Mouse (Mus musculus): ENCODE results near the gene 4930432M17Rik. TPM values are rescaled to one million over a fixed set of nuclear protein-coding genes. Genes with fewer than 3 reads are reported as not detected.

4930432M17Rik gene
- total and polyA plus RNA-seq, 3 experiments, result not detected

DNA sequence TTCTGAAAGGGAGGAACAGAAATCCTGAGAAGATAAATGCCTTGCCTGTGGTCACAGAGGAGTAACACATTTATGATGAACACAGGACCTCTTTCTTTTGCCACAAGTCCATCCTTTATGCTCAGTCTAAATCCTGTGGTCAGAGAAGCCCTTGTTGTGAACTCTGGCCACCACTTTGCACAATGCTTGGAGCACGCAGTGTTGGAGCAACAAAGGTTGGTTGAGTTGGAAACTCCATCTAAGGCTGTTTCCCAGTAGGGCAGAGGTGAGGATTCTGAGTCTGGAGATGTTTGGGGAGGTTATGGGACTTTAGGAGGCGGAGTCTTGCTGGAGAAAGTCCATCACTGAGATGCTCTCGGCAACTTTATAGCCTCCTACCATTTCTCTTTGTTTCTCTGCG lies 36.5 kb downstream of the 4930432M17Rik start:
- in situ Hi-C loops (cut with MboI; ENCODE audit: low pct_ligation_motif_present, low pct_unique_long_range_greater_than_20kb, low sequenced_read_pairs), result loop anchor here (25.0 kb wide), 1 partner anchor 395 kb away; no protein-coding TSS in a partner anchor
- dilution Hi-C loops (cut with MboI; ENCODE audit: extremely low pct_ligation_motif_present, extremely low pct_unique_long_range_greater_than_20kb, low sequenced_read_pairs), result no loop called here

DNA sequence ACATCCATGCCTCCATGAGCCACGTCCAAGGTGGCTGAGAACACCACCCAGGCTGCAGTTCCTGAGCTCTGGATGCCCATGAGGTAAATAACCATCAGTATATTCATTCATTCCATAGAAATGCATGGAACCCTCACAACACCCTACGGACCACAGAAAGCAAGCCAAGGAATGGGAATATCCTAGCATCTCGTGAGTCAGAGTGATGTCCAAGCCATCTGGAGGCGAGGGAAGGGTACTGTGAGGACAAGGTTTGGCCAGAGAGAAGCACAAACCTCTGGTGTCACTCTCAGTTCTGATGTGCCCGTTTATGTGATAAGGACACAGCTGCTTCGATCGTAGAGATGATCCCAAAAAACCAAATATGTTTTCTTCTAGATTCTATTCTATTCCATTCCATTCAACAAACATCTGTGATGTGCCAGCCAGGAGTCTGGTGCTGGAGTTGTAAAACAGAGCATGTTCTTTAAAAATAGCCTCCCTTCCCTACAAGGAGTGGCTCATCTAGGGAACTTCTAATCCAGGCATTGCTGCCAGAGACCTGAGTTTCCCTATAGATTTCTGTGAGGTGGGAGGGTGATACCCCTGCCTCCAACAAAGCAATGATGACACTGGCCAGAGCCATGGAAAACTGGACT lies 40.5 kb downstream of the 4930432M17Rik start:
- H3K4me1 ChIP-seq (ENCODE audit: control insufficient read depth in 1 of 2, insufficient read depth in 2 of 2), result no peaks in the 10 kb centered on the region
- dilution Hi-C loops (cut with MboI; ENCODE audit: extremely low pct_ligation_motif_present, extremely low pct_unique_long_range_greater_than_20kb, low sequenced_read_pairs), result no loop called here
- no peak overlapping the region for H3K9ac ChIP-seq (ENCODE audit: insufficient read depth, low read depth)
- H3K4me3 ChIP-seq (replicated peaks in 1 of 3; ENCODE audit: low read depth in 2 of 3, low read length in 2 of 3, poor library complexity in 1 of 3), result no peak overlapping the region
- no peak for DNase-seq (ENCODE audit: extremely low read depth)
- no peaks in the 10 kb centered on the region for H3K27me3 ChIP-seq (replicated peaks)
- no peaks in the 10 kb centered on the region for H3K36me3 ChIP-seq (replicated peaks in 1 of 2; ENCODE audit: control insufficient read depth in 1 of 2, insufficient read depth in 1 of 2, low read length in 1 of 2)
- H3K27ac ChIP-seq (ENCODE audit: insufficient read depth, low read depth), result no peak overlapping the region
- in situ Hi-C loops (cut with MboI; ENCODE audit: low pct_ligation_motif_present, low pct_unique_long_range_greater_than_20kb, low sequenced_read_pairs), result loop anchor here (25.0 kb wide), 1 partner anchor 399 kb away; no protein-coding TSS in a partner anchor
- no peaks in the 10 kb centered on the region for H3K79me2 ChIP-seq (replicated peaks; ENCODE audit: control insufficient read depth, extremely low read depth, insufficient read depth, poor library complexity, severe bottlenecking)
- TF ChIP-seq USF2 (conservative IDR thresholded peaks at IDR 0.05; ENCODE audit: low read depth, low read length), result no peak
- no peak for TF ChIP-seq CHD2 (IDR thresholded peaks at IDR 0.05; ENCODE audit: low read length)
- TF ChIP-seq SMC3 (IDR thresholded peaks at IDR 0.05; ENCODE audit: low read depth, low read length), result no peak
- TF ChIP-seq POLR2A (IDR thresholded peaks at IDR 0.05; ENCODE audit: low read depth, low read length), result no peak
- no peak for TF ChIP-seq ELF1 (IDR thresholded peaks at IDR 0.05; ENCODE audit: low read depth, low read length)
- no peak for TF ChIP-seq MAFK (IDR thresholded peaks at IDR 0.05; ENCODE audit: insufficient replicate concordance, low read length)
- TF ChIP-seq RCOR1 (conservative IDR thresholded peaks at IDR 0.05; ENCODE audit: low read depth, low read length), result no peak
- no peak for TF ChIP-seq ETS1 (conservative IDR thresholded peaks at IDR 0.05; ENCODE audit: low read depth, low read length)
- no peak for TF ChIP-seq TCF12 (IDR thresholded peaks at IDR 0.05; ENCODE audit: low read depth, low read length)
- no peak for TF ChIP-seq ZMIZ1 (IDR thresholded peaks at IDR 0.05; ENCODE audit: low read depth, low read length)
- TF ChIP-seq KAT2A (IDR thresholded peaks at IDR 0.05; ENCODE audit: insufficient replicate concordance, low read length), result no peak
- TF ChIP-seq IRF4 (IDR thresholded peaks at IDR 0.05; ENCODE audit: low read depth, low read length), result no peak
- no peaks in the 10 kb centered on the region for H3K9me3 ChIP-seq (replicated peaks; ENCODE audit: low read length)
- H3K4me2 ChIP-seq (ENCODE audit: insufficient read depth, low read depth, poor library complexity, severe bottlenecking), result no peak overlapping the region

More for the DNA sequence above, 36.5 kb downstream of the 4930432M17Rik start:
- Histone ChIP-seq H3K4me1 (ENCODE audit: control insufficient read depth in 1 of 2, insufficient read depth in 2 of 2) (peaks cover 2 to 8% of the 10 kb centered on the region in 2 experiments; a peak in 2 of 4 replicates), H3K36me3 (replicated peaks in 1 of 2; ENCODE audit: control insufficient read depth in 1 of 2, insufficient read depth in 1 of 2, low read length in 1 of 2) (no peaks in the 10 kb centered on the region), H3K4me3 (replicated peaks in 1 of 3; ENCODE audit: low read depth in 2 of 3, low read length in 2 of 3, poor library complexity in 1 of 3) (no peak overlapping the region), H3K9me3 (replicated peaks; ENCODE audit: low read length) (no peaks in the 10 kb centered on the region), H3K4me2 (ENCODE audit: insufficient read depth, low read depth, poor library complexity, severe bottlenecking) (no peak overlapping the region), H3K9ac (ENCODE audit: insufficient read depth, low read depth) (no peak overlapping the region), H3K27me3 (replicated peaks) (no peaks in the 10 kb centered on the region), H3K27ac (ENCODE audit: insufficient read depth, low read depth) (no peak overlapping the region), H3K79me2 (replicated peaks; ENCODE audit: control insufficient read depth, extremely low read depth, insufficient read depth, poor library complexity, severe bottlenecking) (no peaks in the 10 kb centered on the region)
- DNase-seq (ENCODE audit: extremely low read depth), result no peak
- no peak for TF ChIP-seq GABPA (IDR thresholded peaks at IDR 0.05; ENCODE audit: insufficient replicate concordance, low read depth, low read length)
- no peak for TF ChIP-seq ETS1 (conservative IDR thresholded peaks at IDR 0.05; ENCODE audit: low read depth, low read length)
- no peak for TF ChIP-seq JUN (IDR thresholded peaks at IDR 0.05; ENCODE audit: insufficient read depth, low read depth, low read length)
- TF ChIP-seq MYC (IDR thresholded peaks at IDR 0.05; ENCODE audit: low read depth, low read length), result no peak
- TF ChIP-seq CTCF (conservative IDR thresholded peaks at IDR 0.05 in 1 of 2, IDR thresholded peaks at IDR 0.05 in 1 of 2; ENCODE audit: low read depth in 2 of 2, low read length in 2 of 2), result no peak
- TF ChIP-seq TBP (conservative IDR thresholded peaks at IDR 0.05; ENCODE audit: low read depth, low read length), result no peak
- TF ChIP-seq JUND (conservative IDR thresholded peaks at IDR 0.05; ENCODE audit: low read depth, low read length), result no peak
- no peak for TF ChIP-seq POLR2A (IDR thresholded peaks at IDR 0.05; ENCODE audit: low read depth, low read length)
- no peak for TF ChIP-seq MXI1 (IDR thresholded peaks at IDR 0.05; ENCODE audit: low read depth, low read length)
- no peak for TF ChIP-seq MEF2A (IDR thresholded peaks at IDR 0.05; ENCODE audit: borderline replicate concordance, low read depth, low read length)
- no peak for TF ChIP-seq CHD2 (IDR thresholded peaks at IDR 0.05; ENCODE audit: low read length)
- TF ChIP-seq MAZ (IDR thresholded peaks at IDR 0.05; ENCODE audit: low read depth, low read length), result no peak
- TF ChIP-seq RAD21 (IDR thresholded peaks at IDR 0.05; ENCODE audit: low read depth, low read length), result no peak

Data from CH12.LX (cell line).